In the genomic region with DNA sequence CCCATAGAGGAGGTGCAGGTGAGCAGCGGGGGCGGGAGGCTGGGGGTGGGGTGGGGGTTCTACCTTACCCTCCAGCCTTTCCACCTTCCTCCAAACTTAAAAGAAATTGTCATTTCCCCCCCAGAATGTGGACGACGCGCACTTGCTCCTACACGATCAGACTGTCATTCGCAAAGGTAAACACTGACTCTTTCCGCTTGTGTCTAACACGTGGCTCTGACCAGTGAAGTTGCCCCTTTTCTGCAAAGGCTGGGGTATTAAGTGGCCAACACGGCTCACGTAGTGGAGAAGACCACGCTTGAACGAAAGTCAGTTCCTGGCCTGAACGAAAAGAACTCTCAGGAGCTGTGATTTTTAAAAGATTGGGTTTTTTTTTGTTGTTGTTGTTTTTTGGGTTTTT, we compare ENCODE assay signal across 12 mouse cellular contexts. TPM values are rescaled to one million over a fixed set of nuclear protein-coding genes. Genes with fewer than 3 reads are reported as not detected.
DNase-seq lines count a peak whose midpoint lies in the region; ATAC-seq and TF ChIP-seq lines count a peak whose summit lies in the region.
"Had no signal": no experiment of that assay in that cellular context is flagged by ENCODE, and none has a peak within 500 bp of the region (broad histone marks: within the 10 kb centered on the region; RNA-seq: fewer than 3 reads in every experiment).

No protein-coding gene starts in this region.

- H3K36me3 ChIP-seq in heart, embryonic 12.5 days = no peaks in the 10 kb centered on the region
- no peaks in the 10 kb centered on the region for H3K36me3 ChIP-seq in heart, adult 2 months (ENCODE audit: control insufficient read depth, insufficient read depth, low read length)
- H3K36me3 ChIP-seq in neural tube, embryonic 12.5 days = no peaks in the 10 kb centered on the region
- H3K36me3 ChIP-seq in hindbrain, postnatal 0 days (ENCODE audit: insufficient read depth, low read length) = no peaks in the 10 kb centered on the region
- no peaks in the 10 kb centered on the region for H3K36me3 ChIP-seq in stomach, embryonic 16.5 days (ENCODE audit: control insufficient read depth, insufficient read depth, low read length)
- H3K36me3 ChIP-seq in liver, embryonic 11.5 days (ENCODE audit: control insufficient read depth, insufficient read depth, low read length) = no peaks in the 10 kb centered on the region

- no peaks in the 10 kb centered on the region for H3K79me2 ChIP-seq in heart, adult 2 months (replicated peaks; ENCODE audit: control insufficient read depth, insufficient read depth, low read length)

- TF ChIP-seq POLR2A in heart, adult 2 months (IDR thresholded peaks at IDR 0.05; ENCODE audit: insufficient read depth, low read depth, low read length) = no peak

- H3K4me1 ChIP-seq in heart, embryonic 12.5 days (replicated peaks) = peaks cover 43% of the 10 kb centered on the region
- H3K4me1 ChIP-seq in heart, adult 2 months (ENCODE audit: control insufficient read depth, insufficient read depth, low read length) = no peaks in the 10 kb centered on the region
- peaks cover 43% of the 10 kb centered on the region for H3K4me1 ChIP-seq in neural tube, embryonic 12.5 days
- H3K4me1 ChIP-seq in hindbrain, postnatal 0 days (ENCODE audit: insufficient read depth, low read length) = no peaks in the 10 kb centered on the region
- H3K4me1 ChIP-seq in stomach, embryonic 16.5 days (ENCODE audit: control insufficient read depth, insufficient read depth, low read length) = peaks cover 8% of the 10 kb centered on the region; the same call in 1 of the 2 replicates
- H3K4me1 ChIP-seq in liver, embryonic 11.5 days (replicated peaks; ENCODE audit: control insufficient read depth, insufficient read depth, low read length) = peaks cover 3% of the 10 kb centered on the region; the same call in 1 of the 2 replicates

- peaks cover 96% of the 10 kb centered on the region for H3K27me3 ChIP-seq in heart, embryonic 12.5 days (replicated peaks)
- peaks cover 40% of the 10 kb centered on the region for H3K27me3 ChIP-seq in heart, adult 2 months (ENCODE audit: control insufficient read depth, insufficient read depth, low read length)
- peaks cover 93% of the 10 kb centered on the region for H3K27me3 ChIP-seq in neural tube, embryonic 12.5 days (replicated peaks)
- H3K27me3 ChIP-seq in hindbrain, postnatal 0 days (ENCODE audit: insufficient read depth, low read length) = peaks cover 82% of the 10 kb centered on the region
- peaks cover 74% of the 10 kb centered on the region for H3K27me3 ChIP-seq in stomach, embryonic 16.5 days (ENCODE audit: control insufficient read depth, insufficient read depth, low read length)
- peaks cover 89% of the 10 kb centered on the region for H3K27me3 ChIP-seq in liver, embryonic 11.5 days (replicated peaks; ENCODE audit: control insufficient read depth, insufficient read depth, low read length)

- peak overlapping the region; percentile 74; the same call in 1 of the 2 replicates for H3K4me2 ChIP-seq in heart, embryonic 12.5 days
- peak overlapping the region; percentile 61 for H3K4me2 ChIP-seq in neural tube, embryonic 12.5 days (replicated peaks)
- H3K4me2 ChIP-seq in hindbrain, postnatal 0 days (ENCODE audit: low read depth, low read length) = no peak overlapping the region
- peak overlapping the region; percentile 54 for H3K4me2 ChIP-seq in stomach, embryonic 16.5 days (ENCODE audit: low read depth, low read length)
- no peak overlapping the region for H3K4me2 ChIP-seq in liver, embryonic 11.5 days

- no peaks in the 10 kb centered on the region for H3K9me3 ChIP-seq in heart, embryonic 12.5 days (replicated peaks)
- H3K9me3 ChIP-seq in neural tube, embryonic 12.5 days = no peaks in the 10 kb centered on the region
- no peaks in the 10 kb centered on the region for H3K9me3 ChIP-seq in hindbrain, postnatal 0 days (ENCODE audit: low read length)
- no peaks in the 10 kb centered on the region for H3K9me3 ChIP-seq in stomach, embryonic 16.5 days (replicated peaks; ENCODE audit: control insufficient read depth, low read length)
- H3K9me3 ChIP-seq in liver, embryonic 11.5 days (ENCODE audit: control insufficient read depth, low read length) = no peaks in the 10 kb centered on the region

- peak overlapping the region; percentile 45 for H3K4me3 ChIP-seq in heart, embryonic 12.5 days
- no peak overlapping the region for H3K4me3 ChIP-seq in heart, adult 2 months
- H3K4me3 ChIP-seq in neural tube, embryonic 12.5 days = 0 out of 2 replicates have a peak overlapping the region, but pooled peaks have one; percentile 13
- peak overlapping the region; percentile 2; the same call in 1 of the 2 replicates for H3K4me3 ChIP-seq in hindbrain, postnatal 0 days (ENCODE audit: low read length)
- peak overlapping the region; percentile 45 for H3K4me3 ChIP-seq in stomach, embryonic 16.5 days (replicated peaks; ENCODE audit: low read length)
- no peak overlapping the region for H3K4me3 ChIP-seq in liver, embryonic 11.5 days (ENCODE audit: low read depth, low read length)

- TF ChIP-seq CTCF in heart, adult 2 months (IDR thresholded peaks at IDR 0.05) = no peak
- TF ChIP-seq CTCF in hindbrain, postnatal 0 days (IDR thresholded peaks at IDR 0.05; ENCODE audit: low read depth) = no peak

- no peak for ATAC-seq in heart, embryonic 12.5 days (ENCODE audit: insufficient number of reproducible peaks, low FRiP score)
- ATAC-seq in neural tube, embryonic 12.5 days (ENCODE audit: low FRiP score, low read depth) = no peak
- ATAC-seq in hindbrain, postnatal 0 days = no peak
- no peak for ATAC-seq in stomach, embryonic 16.5 days (ENCODE audit: insufficient read depth, low FRiP score)
- ATAC-seq in liver, embryonic 11.5 days (replicated peaks; ENCODE audit: low FRiP score) = no peak

- H3K9ac ChIP-seq in heart, embryonic 12.5 days = no peak overlapping the region
- H3K9ac ChIP-seq in heart, adult 2 months (ENCODE audit: low read depth, low read length) = no peak overlapping the region
- H3K9ac ChIP-seq in neural tube, embryonic 12.5 days = no peak overlapping the region
- H3K9ac ChIP-seq in hindbrain, postnatal 0 days (replicated peaks; ENCODE audit: low read length) = no peak overlapping the region
- H3K9ac ChIP-seq in stomach, embryonic 16.5 days (ENCODE audit: low read length) = peak overlapping the region; percentile 2; the same call in 1 of the 2 replicates
- H3K9ac ChIP-seq in liver, embryonic 11.5 days (ENCODE audit: low read depth, low read length) = no peak overlapping the region

- H3K27ac ChIP-seq in heart, embryonic 12.5 days (ENCODE audit: poor library complexity, severe bottlenecking) = no peak overlapping the region
- H3K27ac ChIP-seq in heart, adult 2 months = no peak overlapping the region
- H3K27ac ChIP-seq in neural tube, embryonic 12.5 days = no peak overlapping the region
- H3K27ac ChIP-seq in hindbrain, postnatal 0 days = no peak overlapping the region
- H3K27ac ChIP-seq in stomach, embryonic 16.5 days (ENCODE audit: low read length) = no peak overlapping the region
- H3K27ac ChIP-seq in liver, embryonic 11.5 days (ENCODE audit: low read depth, low read length) = no peak overlapping the region

- no peak for TF ChIP-seq EP300 in heart, adult 2 months (IDR thresholded peaks at IDR 0.05; ENCODE audit: insufficient read depth, low read depth, low read length)

- intact Hi-C loops in heart, adult 2 months (cut with DNase I) = loop anchor here (10.0 kb wide), 1 partner anchor 223 kb away; no protein-coding TSS in a partner anchor

- under 1% methylated on average over 14 of the region's 14 CpGs for WGBS in heart, embryonic 12.5 days
- WGBS in heart, adult 2 months = 7% methylated on average over 14 of the region's 14 CpGs
- 3% methylated on average over 14 of the region's 14 CpGs for WGBS in neural tube, embryonic 12.5 days
- WGBS in hindbrain, postnatal 0 days = 2% methylated on average over 14 of the region's 14 CpGs
- WGBS in stomach, embryonic 16.5 days = 13% methylated on average over 13 of the region's 14 CpGs
- WGBS in liver, embryonic 11.5 days = 5% methylated on average over 14 of the region's 14 CpGs

- no peak for DNase-seq in heart, adult 2 months
- DNase-seq in neural tube, embryonic 10.5 days (ENCODE audit: extremely low spot score, low spot score) = no peak
- no peak for DNase-seq in hindbrain, postnatal 0 days (ENCODE audit: low spot score)
- DNase-seq in spleen, postnatal 10 days (ENCODE audit: low spot score in 2 of 2) = no peak
- DNase-seq in liver, embryonic 11.5 days (ENCODE audit: low spot score) = no peak
- DNase-seq: kidney, adult 9 months; thymus, adult 2 months had no signal

RNA-seq across cellular contexts. Expression of a gene that starts 2.5 kb away (rescaled TPM):
- polyA plus RNA-seq in heart, embryonic 12.5 days (2016; fragmentation: Nextera tagmentation; extraction: Ambion mirVana) = 0.10 TPM in 1 of 2 replicates, not detected in the other
- total RNA-seq in heart, adult 2 months (2021) = not detected
- not detected in 2 replicates for polyA plus RNA-seq in heart, adult 2 months (2012; rRNA removed)
- 1.0 and 1.1 TPM in 2 replicates for polyA plus RNA-seq in neural tube, embryonic 12.5 days (2016; fragmentation: Nextera tagmentation; extraction: Ambion mirVana)
- total RNA-seq in hindbrain, postnatal 0 days (2014; rRNA removed) = 0.14 and 0.47 TPM in 2 replicates
- polyA plus RNA-seq in hindbrain, postnatal 0 days (2015; fragmentation: Nextera tagmentation; extraction: Ambion mirVana) = 0.31 and 0.43 TPM in 2 replicates
- polyA plus RNA-seq in stomach, embryonic 16.5 days (2015; fragmentation: Nextera tagmentation; extraction: Ambion mirVana) = 7.6 and 8.4 TPM in 2 replicates
- polyA plus RNA-seq in liver, embryonic 11.5 days (2014; fragmentation: Nextera tagmentation; extraction: Ambion mirVana) = 0.30 and 0.33 TPM in 2 replicates
- total RNA-seq: granulocyte monocyte progenitor cell, adult 5-6 weeks; megakaryocyte progenitor cell, adult 5-6 weeks had no signal

Comparison
In these comparisons a context has a peak if more than half of its experiments do, and no peak if none do; other contexts are left out.
1. H3K4me3 ChIP-seq: peak in heart, embryonic 12.5 days (single experiment), neural tube, embryonic 12.5 days (single experiment), hindbrain, postnatal 0 days (single experiment) and stomach, embryonic 16.5 days (single experiment); none in heart, adult 2 months (single experiment) and liver, embryonic 11.5 days (single experiment).
2. H3K4me2 ChIP-seq: peak in heart, embryonic 12.5 days (single experiment), neural tube, embryonic 12.5 days (single experiment) and stomach, embryonic 16.5 days (single experiment); none in hindbrain, postnatal 0 days (single experiment) and liver, embryonic 11.5 days (single experiment).